Mouse (Mus musculus): ENCODE data around the gene Oscp1. TPM values are rescaled to one million over a fixed set of nuclear protein-coding genes. Genes with fewer than 3 reads are reported as not detected.

Gene Oscp1
- polyA plus RNA-seq (2016; fragmentation: Nextera tagmentation; extraction: Ambion mirVana) = 23.7 and 24.1 TPM in 2 replicates

DNA sequence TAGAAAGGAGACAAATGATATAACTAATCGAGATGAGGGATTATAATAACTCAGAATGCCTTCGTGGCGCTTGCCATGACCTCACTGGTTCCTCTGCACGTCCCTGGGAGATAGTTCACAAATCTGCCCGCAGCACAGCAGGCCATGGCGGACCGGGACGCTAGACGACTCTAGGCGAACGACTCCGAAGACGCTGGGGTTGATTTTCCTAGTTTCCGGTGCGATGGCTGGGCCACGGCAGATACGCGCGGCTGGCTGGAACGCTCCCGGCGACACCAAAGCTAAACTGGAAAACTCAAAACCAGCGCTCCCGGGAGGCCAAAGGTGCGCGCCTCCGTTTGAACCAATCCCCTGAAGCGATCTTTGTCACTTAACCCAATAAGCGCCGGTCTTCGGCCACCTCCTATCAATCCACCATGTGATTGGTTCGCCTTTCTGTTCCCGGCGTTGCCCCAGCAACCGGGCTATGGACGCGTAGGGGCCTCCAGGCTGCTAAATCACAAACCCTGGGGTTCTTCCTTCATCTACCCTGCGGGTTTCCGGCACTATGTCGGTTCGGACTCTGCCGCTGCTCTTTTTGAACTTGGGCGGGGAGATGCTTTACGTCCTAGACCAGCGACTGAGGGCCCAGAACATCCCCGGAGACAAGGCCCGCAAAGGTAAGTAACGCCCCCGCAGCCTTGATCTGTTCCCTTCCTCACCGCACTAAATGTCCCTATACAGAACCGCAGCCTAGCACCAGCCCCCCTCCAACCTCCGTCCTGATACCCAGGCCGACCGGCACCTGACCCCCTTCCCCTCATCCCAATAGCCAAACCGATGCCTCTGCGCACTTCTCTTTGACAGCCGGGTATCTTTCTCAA lies at the start of gene Oscp1:
Gene Oscp1, plus strand, starts transcription at position 432 of the 863 bp plus-strand sequence.
- Histone ChIP-seq H3K27ac (no peak within 1 kb of the TSS; the same call in 1 of the 2 replicates), H3K4me3 (peak within 1 kb of the TSS; percentile 65), H3K9ac (peak within 1 kb of the TSS; percentile 51), H3K9me3 (no peaks in the 10 kb centered on the region), H3K4me1 (peaks cover 18% of the 10 kb centered on the region), H3K27me3 (replicated peaks) (no peaks in the 10 kb centered on the region), H3K36me3 (peaks cover 28% of the 10 kb centered on the region), H3K4me2 (replicated peaks) (peak within 1 kb of the TSS; percentile 64)
- ATAC-seq (ENCODE audit: low FRiP score, low read depth) = peak; percentile 98
- WGBS = under 1% methylated on average over 57 of the region's 57 CpGs

DNA sequence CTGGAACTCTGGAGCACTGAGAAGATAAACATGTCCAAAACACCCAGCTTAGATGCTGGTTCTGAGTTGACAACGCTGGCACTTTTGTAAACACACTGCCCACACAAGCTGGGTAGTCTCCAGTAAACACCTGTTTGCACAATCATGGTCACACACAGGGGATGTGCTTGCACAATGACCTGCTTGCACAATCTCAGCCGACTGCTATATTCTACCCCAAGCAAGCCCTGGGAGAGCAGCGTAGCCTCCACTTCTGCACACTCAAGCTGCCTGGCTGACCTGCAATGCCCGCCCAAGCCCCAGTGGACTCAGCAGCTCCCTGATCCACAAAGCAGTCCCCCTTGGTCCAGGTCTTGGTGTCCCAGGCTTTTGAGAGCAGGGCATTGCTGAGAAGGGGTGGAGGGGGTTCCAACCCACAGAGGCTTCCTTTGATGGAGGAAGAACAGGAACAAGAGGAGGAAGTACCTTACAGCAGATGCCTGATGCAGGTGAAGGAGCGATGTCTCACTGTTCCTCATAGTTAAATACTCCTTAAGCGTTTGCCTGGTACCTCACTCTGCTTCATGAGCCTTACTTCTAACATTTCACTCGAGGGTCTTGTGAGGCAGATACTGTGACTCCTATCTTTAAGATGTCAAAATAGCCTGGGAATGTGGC lies 40.6 kb upstream of the Oscp1 start:
- H3K4me2 ChIP-seq (replicated peaks) = no peak overlapping the region
- H3K4me3 ChIP-seq = no peak overlapping the region
- no peak for ATAC-seq (ENCODE audit: low FRiP score, low read depth)
- no peak overlapping the region for H3K9ac ChIP-seq
- WGBS = 85% methylated on average over 7 of the region's 7 CpGs
- H3K9me3 ChIP-seq = no peaks in the 10 kb centered on the region
- no peaks in the 10 kb centered on the region for H3K27me3 ChIP-seq (replicated peaks)
- no peaks in the 10 kb centered on the region for H3K4me1 ChIP-seq
- no peak overlapping the region for H3K27ac ChIP-seq
- H3K36me3 ChIP-seq = no peaks in the 10 kb centered on the region

DNA sequence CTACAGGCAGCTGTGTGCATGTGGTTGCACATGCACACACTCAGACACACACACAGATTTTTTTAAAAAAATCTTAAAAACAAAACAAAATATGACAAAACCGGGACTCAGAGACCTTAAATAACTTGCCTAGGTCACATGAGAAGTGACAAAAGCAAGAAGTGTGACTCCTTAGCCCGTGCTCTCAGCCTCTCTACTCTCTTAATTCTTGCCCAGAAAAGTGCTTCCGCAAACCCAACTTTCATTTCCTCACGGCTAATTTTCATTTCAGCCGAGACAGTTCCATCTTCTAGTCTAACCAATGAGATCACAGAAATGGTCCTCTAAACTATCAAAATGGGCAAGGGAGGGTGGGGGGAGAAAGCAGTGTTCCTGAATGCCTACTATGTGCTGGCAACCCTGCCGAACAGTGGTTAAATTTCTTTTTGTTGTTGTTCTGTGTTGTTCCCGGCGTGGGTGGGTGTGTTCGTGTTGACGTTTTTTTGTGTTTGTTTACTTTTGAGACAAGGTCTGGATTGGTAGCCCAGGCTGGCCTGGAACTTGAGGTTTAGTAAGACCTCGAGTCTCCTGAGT lies 39.3 kb upstream of the Oscp1 start:
- WGBS = 82% methylated on average over 11 of the region's 11 CpGs
- H3K27me3 ChIP-seq (replicated peaks) = no peaks in the 10 kb centered on the region
- H3K4me2 ChIP-seq (replicated peaks) = no peak overlapping the region
- H3K9me3 ChIP-seq = no peaks in the 10 kb centered on the region
- no peak overlapping the region for H3K9ac ChIP-seq
- H3K4me1 ChIP-seq = no peaks in the 10 kb centered on the region
- no peak overlapping the region for H3K27ac ChIP-seq
- no peak for ATAC-seq (ENCODE audit: low FRiP score, low read depth)
- H3K36me3 ChIP-seq = no peaks in the 10 kb centered on the region
- H3K4me3 ChIP-seq = no peak overlapping the region

DNA sequence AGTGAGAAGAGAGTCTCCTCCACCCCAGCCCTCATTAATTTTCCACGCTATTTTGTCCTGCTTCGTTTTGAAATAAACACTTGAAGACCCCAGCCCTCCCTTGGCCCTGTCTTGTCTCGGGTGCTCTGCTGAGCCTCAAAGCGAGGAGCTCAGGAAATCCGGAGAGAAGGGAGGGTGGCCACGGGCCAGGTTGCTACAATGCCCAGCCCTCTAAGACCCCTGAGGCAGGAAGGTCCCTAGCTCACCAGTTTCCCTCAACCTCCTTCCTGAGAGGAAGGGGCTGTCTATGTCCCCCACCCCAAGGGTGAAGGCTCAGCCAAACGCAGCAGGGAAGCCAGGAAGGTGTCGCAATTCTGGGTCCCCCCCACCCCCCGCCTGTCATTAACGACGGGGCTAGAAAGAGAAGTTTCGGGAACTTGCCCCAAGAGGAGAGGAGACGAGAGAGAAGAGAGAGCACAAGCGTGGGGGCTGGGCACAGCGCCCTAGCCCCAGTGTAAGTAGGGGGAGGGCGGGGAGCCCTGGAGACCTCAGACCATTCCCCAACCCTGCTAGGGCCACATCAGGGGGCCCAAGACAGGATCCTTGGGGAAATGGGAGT lies 34.0 kb upstream of the Oscp1 start, which contains the start of gene Csf3r:
Gene Csf3r, plus strand, starts transcription at position 248 of the 598 bp plus-strand sequence.
- no peak within 1 kb of the TSS for H3K4me2 ChIP-seq (replicated peaks)
- H3K4me3 ChIP-seq = no peak within 1 kb of the TSS
- no peak within 1 kb of the TSS for H3K27ac ChIP-seq
- no peaks in the 10 kb centered on the region for H3K9me3 ChIP-seq
- ATAC-seq (ENCODE audit: low FRiP score, low read depth) = no peak
- WGBS = 64% methylated on average over 16 of the region's 16 CpGs
- no peaks in the 10 kb centered on the region for H3K36me3 ChIP-seq
- H3K9ac ChIP-seq = no peak within 1 kb of the TSS
- no peaks in the 10 kb centered on the region for H3K4me1 ChIP-seq
- no peaks in the 10 kb centered on the region for H3K27me3 ChIP-seq (replicated peaks)

DNA sequence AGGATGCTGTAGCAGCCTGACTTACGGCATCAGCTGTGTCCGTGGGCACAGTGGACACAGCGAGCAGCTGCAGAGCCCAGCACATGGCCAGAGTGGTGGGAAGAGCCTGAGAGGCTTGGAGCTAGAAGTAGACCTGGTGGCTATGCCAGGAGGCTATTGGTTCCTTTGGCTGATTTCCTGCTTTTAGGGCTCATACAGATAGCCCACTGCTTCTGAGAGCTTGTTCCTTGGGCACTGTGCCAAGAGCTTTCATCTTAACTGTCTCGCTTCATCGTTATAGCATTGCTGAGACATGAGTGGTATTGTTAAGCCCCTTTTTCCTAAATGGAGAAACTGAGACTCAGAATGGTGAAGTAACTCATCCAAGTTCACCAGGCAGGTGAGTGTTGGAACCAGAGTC lies 32.6 kb upstream of the Oscp1 start:
- WGBS = 91% methylated on average over 5 of the region's 5 CpGs
- Histone ChIP-seq H3K9ac (no peak overlapping the region), H3K27me3 (replicated peaks) (no peaks in the 10 kb centered on the region), H3K36me3 (no peaks in the 10 kb centered on the region), H3K9me3 (no peaks in the 10 kb centered on the region), H3K4me1 (no peaks in the 10 kb centered on the region), H3K4me3 (no peak overlapping the region), H3K27ac (no peak overlapping the region), H3K4me2 (replicated peaks) (no peak overlapping the region)
- no peak for ATAC-seq (ENCODE audit: low FRiP score, low read depth)

DNA sequence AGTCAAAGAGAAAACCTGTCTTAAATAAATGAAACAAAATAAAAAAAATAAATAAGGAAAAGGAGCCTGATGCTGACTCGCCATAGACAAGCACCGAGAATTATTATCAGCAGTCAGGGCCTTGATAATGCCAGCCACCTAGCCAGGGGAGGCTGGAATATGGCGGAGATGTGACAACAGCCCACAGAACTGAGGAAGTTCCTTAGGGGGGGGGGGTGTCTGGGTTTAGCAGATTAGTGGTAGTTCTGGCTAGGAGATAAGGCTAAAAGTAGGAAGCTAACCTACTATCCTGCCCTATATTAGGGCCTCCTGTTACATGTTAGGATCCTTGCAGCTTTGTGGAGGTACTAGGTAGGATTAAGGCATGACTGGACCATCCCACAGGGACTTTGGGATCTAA lies 30.4 kb upstream of the Oscp1 start:
- WGBS = 89% methylated on average over 3 of the region's 3 CpGs
- Histone ChIP-seq H3K9ac (no peak overlapping the region), H3K27me3 (replicated peaks) (no peaks in the 10 kb centered on the region), H3K9me3 (no peaks in the 10 kb centered on the region), H3K4me1 (no peaks in the 10 kb centered on the region), H3K36me3 (no peaks in the 10 kb centered on the region), H3K27ac (no peak overlapping the region), H3K4me2 (replicated peaks) (no peak overlapping the region), H3K4me3 (no peak overlapping the region)
- no peak for ATAC-seq (ENCODE audit: low FRiP score, low read depth)

DNA sequence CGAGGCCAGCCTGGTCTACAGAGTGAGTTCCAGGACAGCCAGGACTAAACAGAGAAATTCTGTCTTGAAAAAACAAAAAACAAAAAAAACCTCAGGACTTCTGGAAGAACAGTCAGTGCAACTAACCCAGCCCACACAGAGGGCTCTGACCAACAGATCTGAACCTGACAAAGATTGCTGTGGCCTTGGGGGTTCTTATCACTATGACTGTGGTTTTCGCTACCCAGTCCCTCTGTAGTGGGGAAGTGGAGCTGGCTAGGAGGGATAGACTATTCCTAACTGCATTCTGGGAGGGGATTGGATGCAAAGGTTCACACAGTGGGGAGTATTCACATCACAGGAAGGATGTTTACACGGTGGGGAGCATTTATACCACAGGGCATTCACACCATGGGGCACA lies 29.3 kb upstream of the Oscp1 start:
- no peak overlapping the region for H3K4me3 ChIP-seq
- H3K4me2 ChIP-seq (replicated peaks) = no peak overlapping the region
- no peaks in the 10 kb centered on the region for H3K9me3 ChIP-seq
- ATAC-seq (ENCODE audit: low FRiP score, low read depth) = no peak
- H3K27ac ChIP-seq = no peak overlapping the region
- WGBS = 71% methylated on average over 3 of the region's 3 CpGs
- H3K27me3 ChIP-seq (replicated peaks) = no peaks in the 10 kb centered on the region
- H3K4me1 ChIP-seq = no peaks in the 10 kb centered on the region
- H3K9ac ChIP-seq = no peak overlapping the region
- H3K36me3 ChIP-seq = no peaks in the 10 kb centered on the region

DNA sequence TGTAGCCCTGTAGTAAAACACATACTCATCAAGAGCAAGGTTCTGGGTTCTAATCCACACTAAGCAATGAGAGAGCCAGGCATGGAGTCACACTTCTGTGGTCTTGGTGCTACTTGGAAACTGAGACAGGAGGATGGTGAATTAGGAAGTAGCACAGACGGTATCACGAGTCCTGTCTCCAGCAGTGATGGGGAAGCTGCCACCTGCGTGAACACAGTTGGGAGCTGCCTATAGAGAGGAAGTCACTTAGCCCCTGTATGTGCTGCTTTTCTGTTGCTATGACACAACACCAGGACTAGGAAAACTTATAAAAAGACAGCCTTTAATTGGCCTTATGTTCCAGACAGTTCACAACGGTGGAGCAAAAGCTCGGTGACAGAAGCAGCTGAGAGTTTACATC lies 27.7 kb upstream of the Oscp1 start:
- no peak overlapping the region for H3K4me2 ChIP-seq (replicated peaks)
- 73% methylated on average over 5 of the region's 5 CpGs for WGBS

DNA sequence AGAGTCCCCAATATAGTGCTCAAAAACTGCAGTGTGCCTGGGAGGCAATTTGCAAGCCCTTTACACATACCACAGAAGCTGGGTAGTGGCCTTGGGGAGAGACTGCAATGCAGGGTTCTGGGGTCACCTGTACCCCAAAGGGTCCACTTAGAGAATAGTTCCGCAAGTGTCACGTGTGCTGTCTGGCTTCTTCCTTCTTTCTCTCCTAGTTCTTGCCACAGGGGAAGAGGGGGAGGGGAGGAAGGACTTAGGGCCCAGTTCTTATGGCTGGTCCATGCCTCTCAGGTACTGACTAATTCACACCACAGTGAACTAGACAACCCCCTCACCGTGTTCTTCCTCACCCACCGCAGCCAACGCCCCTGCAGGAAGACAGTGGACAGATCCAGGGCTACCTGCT lies 23.0 kb upstream of the Oscp1 start:
- ATAC-seq (ENCODE audit: low FRiP score, low read depth) = no peak

More for the DNA sequence above, 27.7 kb upstream of the Oscp1 start:
- H3K36me3 ChIP-seq = no peaks in the 10 kb centered on the region
- no peaks in the 10 kb centered on the region for H3K27me3 ChIP-seq (replicated peaks)
- no peak overlapping the region for H3K27ac ChIP-seq
- no peaks in the 10 kb centered on the region for H3K4me1 ChIP-seq
- ATAC-seq (ENCODE audit: low FRiP score, low read depth) = no peak
- H3K4me3 ChIP-seq = no peak overlapping the region
- no peaks in the 10 kb centered on the region for H3K9me3 ChIP-seq
- no peak overlapping the region for H3K9ac ChIP-seq

DNA sequence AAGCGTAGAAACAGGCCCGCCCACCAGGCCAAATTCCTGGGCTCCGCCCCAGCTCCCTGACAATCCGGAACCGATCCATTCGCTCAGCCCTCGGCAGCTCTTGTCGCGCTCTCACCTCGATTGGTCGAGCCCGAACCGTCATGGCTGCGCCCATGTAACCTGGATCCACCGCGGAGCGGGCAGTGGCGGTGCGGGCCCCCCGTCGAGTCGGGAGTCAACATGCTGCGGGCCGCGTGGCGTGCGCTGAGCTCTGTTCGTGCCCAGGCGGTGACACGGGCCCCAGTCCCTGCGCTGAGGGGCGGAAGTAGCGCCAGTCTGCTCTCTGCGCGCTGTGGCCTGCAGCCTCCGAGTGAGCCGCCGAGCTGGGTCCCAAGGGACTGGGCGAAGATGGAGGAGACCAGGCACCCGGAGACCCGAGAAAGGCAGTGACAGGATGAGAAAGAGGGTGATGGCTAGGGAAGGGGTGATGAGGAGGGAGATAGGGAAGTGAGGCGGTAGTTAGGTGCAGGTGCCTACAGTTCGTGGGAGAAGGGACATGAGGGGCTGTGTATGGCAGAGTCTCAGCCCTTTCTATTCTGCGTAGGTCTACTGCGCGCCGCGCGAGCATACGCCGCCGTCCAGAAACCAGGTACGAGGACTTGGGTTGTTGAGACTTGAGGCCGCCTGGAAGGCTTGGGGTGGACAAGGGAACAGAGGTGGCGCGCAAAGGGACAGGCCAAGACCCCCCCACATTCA lies 11.3 kb upstream of the Oscp1 start, which contains the start of gene Mrps15:
Gene Mrps15, plus strand, starts transcription at position 75 of the 735 bp plus-strand sequence.
- Histone ChIP-seq H3K4me3 (peak within 1 kb of the TSS; percentile 92), H3K36me3 (peaks cover 16% of the 10 kb centered on the region), H3K4me1 (peaks cover 15% of the 10 kb centered on the region), H3K9ac (peak within 1 kb of the TSS; percentile 82), H3K27me3 (replicated peaks) (no peaks in the 10 kb centered on the region), H3K9me3 (no peaks in the 10 kb centered on the region), H3K4me2 (replicated peaks) (peak within 1 kb of the TSS; percentile 93), H3K27ac (peak within 1 kb of the TSS; percentile 72)
- under 1% methylated on average over 56 of the region's 56 CpGs for WGBS
- peak; percentile 94 for ATAC-seq (ENCODE audit: low FRiP score, low read depth)

More for the DNA sequence above, 23.0 kb upstream of the Oscp1 start:
- Histone ChIP-seq H3K4me2 (replicated peaks) (no peak overlapping the region), H3K4me3 (no peak overlapping the region), H3K9ac (no peak overlapping the region), H3K27ac (no peak overlapping the region), H3K9me3 (no peaks in the 10 kb centered on the region), H3K36me3 (no peaks in the 10 kb centered on the region), H3K4me1 (no peaks in the 10 kb centered on the region), H3K27me3 (replicated peaks) (no peaks in the 10 kb centered on the region)
- 93% methylated on average over 5 of the region's 5 CpGs for WGBS

DNA sequence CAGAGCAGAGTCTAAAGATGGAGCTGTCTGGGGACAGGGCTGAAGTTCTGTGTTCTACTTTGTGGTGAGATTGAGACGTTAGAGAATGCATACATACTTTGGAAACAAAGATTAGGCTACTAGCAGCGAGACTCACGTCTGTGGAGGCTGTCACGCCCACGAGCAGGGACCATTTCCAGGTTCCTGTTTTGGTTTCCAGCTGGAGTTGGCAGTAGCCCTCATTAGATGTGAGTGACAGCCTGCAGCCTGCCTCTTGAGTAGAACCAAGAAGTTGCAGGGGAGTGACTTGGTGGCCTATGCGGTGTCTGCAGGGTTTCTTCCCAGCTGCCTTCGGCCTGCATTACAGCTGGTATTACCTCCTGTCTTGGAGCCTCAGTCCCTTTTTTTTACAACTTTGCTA lies 6.7 kb upstream of the Oscp1 start:
- no peaks in the 10 kb centered on the region for H3K27me3 ChIP-seq (replicated peaks)
- no peak overlapping the region for H3K9ac ChIP-seq
- ATAC-seq (ENCODE audit: low FRiP score, low read depth) = no peak
- no peak overlapping the region for H3K27ac ChIP-seq
- no peak overlapping the region for H3K4me3 ChIP-seq
- H3K9me3 ChIP-seq = no peaks in the 10 kb centered on the region
- peaks cover 48% of the 10 kb centered on the region for H3K36me3 ChIP-seq
- peaks cover 15% of the 10 kb centered on the region for H3K4me1 ChIP-seq
- H3K4me2 ChIP-seq (replicated peaks) = no peak overlapping the region
- WGBS = 88% methylated on average over 7 of the region's 7 CpGs
